Mouse (Mus musculus): ENCODE results near the gene Rbfox3. TPM values are rescaled to one million over a fixed set of nuclear protein-coding genes. Genes with fewer than 3 reads are reported as not detected.

Gene Rbfox3
- total and polyA plus RNA-seq, 3 experiments: not detected

- dilution Hi-C loops (cut with MboI; ENCODE audit: extremely low pct_ligation_motif_present, extremely low pct_unique_long_range_greater_than_20kb, low sequenced_read_pairs): no loop called here
- Histone ChIP-seq H3K4me1 (ENCODE audit: control insufficient read depth in 1 of 2, insufficient read depth in 2 of 2) (no peaks in the 10 kb centered on the region), H3K4me3 (replicated peaks in 1 of 3; ENCODE audit: low read depth in 2 of 3, low read length in 2 of 3, poor library complexity in 1 of 3) (no peak overlapping the region), H3K9ac (ENCODE audit: insufficient read depth, low read depth) (no peak overlapping the region), H3K27ac (ENCODE audit: insufficient read depth, low read depth) (no peak overlapping the region), H3K36me3 (replicated peaks in 1 of 2; ENCODE audit: control insufficient read depth in 1 of 2, insufficient read depth in 1 of 2, low read length in 1 of 2) (no peaks in the 10 kb centered on the region), H3K9me3 (replicated peaks; ENCODE audit: low read length) (peaks cover 8% of the 10 kb centered on the region), H3K4me2 (ENCODE audit: insufficient read depth, low read depth, poor library complexity, severe bottlenecking) (no peak overlapping the region), H3K79me2 (replicated peaks; ENCODE audit: control insufficient read depth, extremely low read depth, insufficient read depth, poor library complexity, severe bottlenecking) (no peaks in the 10 kb centered on the region), H3K27me3 (replicated peaks) (peaks cover 86% of the 10 kb centered on the region)
- no peak for DNase-seq (ENCODE audit: extremely low read depth)
- in situ Hi-C loops (cut with MboI; ENCODE audit: low pct_ligation_motif_present, low pct_unique_long_range_greater_than_20kb, low sequenced_read_pairs): no loop called here
- TF ChIP-seq MXI1 (IDR thresholded peaks at IDR 0.05; ENCODE audit: low read depth, low read length) (no peak), NELFE (IDR thresholded peaks at IDR 0.05; ENCODE audit: low read depth, low read length) (no peak), POLR2AphosphoS2 (IDR thresholded peaks at IDR 0.05; ENCODE audit: low read depth, low read length) (no peak), MEF2A (IDR thresholded peaks at IDR 0.05; ENCODE audit: borderline replicate concordance, low read depth, low read length) (no peak), USF1 (IDR thresholded peaks at IDR 0.05; ENCODE audit: low read depth, low read length) (no peak), ZNF384 (IDR thresholded peaks at IDR 0.05; ENCODE audit: low read depth, low read length) (no peak), ELF1 (IDR thresholded peaks at IDR 0.05; ENCODE audit: low read depth, low read length) (no peak), MAX (IDR thresholded peaks at IDR 0.05; ENCODE audit: low read length) (no peak), MYC (IDR thresholded peaks at IDR 0.05; ENCODE audit: low read depth, low read length) (no peak), CTCF (conservative IDR thresholded peaks at IDR 0.05 in 1 of 2, IDR thresholded peaks at IDR 0.05 in 1 of 2; ENCODE audit: low read depth in 2 of 2, low read length in 2 of 2) (no peak), NRF1 (IDR thresholded peaks at IDR 0.05; ENCODE audit: low read depth, low read length) (no peak)
Measured at GRCm38 (mm10) chr11:118760296-118760988, 151.0 kb downstream of the Rbfox3 start.

- no peak overlapping the region for H3K4me2 ChIP-seq (ENCODE audit: insufficient read depth, low read depth, poor library complexity, severe bottlenecking)
- no peak overlapping the region for H3K27ac ChIP-seq (ENCODE audit: insufficient read depth, low read depth)
- dilution Hi-C loops (cut with MboI; ENCODE audit: extremely low pct_ligation_motif_present, extremely low pct_unique_long_range_greater_than_20kb, low sequenced_read_pairs): no loop called here
- no peak overlapping the region for H3K4me3 ChIP-seq (replicated peaks in 1 of 3; ENCODE audit: low read depth in 2 of 3, low read length in 2 of 3, poor library complexity in 1 of 3)
- no peak for TF ChIP-seq MAX (IDR thresholded peaks at IDR 0.05; ENCODE audit: low read length)
- TF ChIP-seq SMC3 (IDR thresholded peaks at IDR 0.05; ENCODE audit: low read depth, low read length): no peak
- TF ChIP-seq MYC (IDR thresholded peaks at IDR 0.05; ENCODE audit: low read depth, low read length): no peak
- no peak for TF ChIP-seq JUN (IDR thresholded peaks at IDR 0.05; ENCODE audit: insufficient read depth, low read depth, low read length)
- TF ChIP-seq KAT2A (IDR thresholded peaks at IDR 0.05; ENCODE audit: insufficient replicate concordance, low read length): no peak
- TF ChIP-seq PAX5 (IDR thresholded peaks at IDR 0.05; ENCODE audit: low read length): no peak
- TF ChIP-seq IRF4 (IDR thresholded peaks at IDR 0.05; ENCODE audit: low read depth, low read length): no peak
- no peaks in the 10 kb centered on the region for H3K4me1 ChIP-seq (ENCODE audit: control insufficient read depth in 1 of 2, insufficient read depth in 2 of 2)
- H3K79me2 ChIP-seq (replicated peaks; ENCODE audit: control insufficient read depth, extremely low read depth, insufficient read depth, poor library complexity, severe bottlenecking): no peaks in the 10 kb centered on the region
- H3K9ac ChIP-seq (ENCODE audit: insufficient read depth, low read depth): no peak overlapping the region
- no peak for DNase-seq (ENCODE audit: extremely low read depth)
- H3K9me3 ChIP-seq (replicated peaks; ENCODE audit: low read length): peaks cover 8% of the 10 kb centered on the region
- in situ Hi-C loops (cut with MboI; ENCODE audit: low pct_ligation_motif_present, low pct_unique_long_range_greater_than_20kb, low sequenced_read_pairs): no loop called here
- no peaks in the 10 kb centered on the region for H3K36me3 ChIP-seq (replicated peaks in 1 of 2; ENCODE audit: control insufficient read depth in 1 of 2, insufficient read depth in 1 of 2, low read length in 1 of 2)
- H3K27me3 ChIP-seq (replicated peaks): peaks cover 86% of the 10 kb centered on the region
Measured at GRCm38 (mm10) chr11:118759228-118759627, 152.2 kb downstream of the Rbfox3 start.

Data from CH12.LX (cell line).